In the genomic region with DNA sequence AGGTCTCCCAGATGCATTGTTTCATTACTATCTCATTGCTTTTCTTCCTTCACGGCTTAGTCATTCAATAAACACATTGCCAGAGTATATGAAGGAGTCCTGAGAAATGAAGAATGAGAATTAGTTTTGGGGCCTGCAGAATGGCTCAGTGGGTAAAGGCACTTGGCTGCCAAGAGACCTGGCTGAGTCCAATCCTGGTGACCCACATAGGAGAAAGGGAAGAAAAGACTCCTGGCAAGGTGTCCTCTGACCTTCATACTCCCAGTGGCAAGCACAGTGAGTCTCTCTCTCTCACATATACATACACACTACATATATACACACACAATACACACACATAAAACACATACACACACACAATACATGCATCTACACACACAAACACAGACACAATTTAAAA, we compare ENCODE assay signal across 8 mouse cellular contexts.
DNase-seq lines count a peak whose midpoint lies in the region; ATAC-seq and TF ChIP-seq lines count a peak whose summit lies in the region.

No protein-coding gene starts in this region.

- H3K9me3 ChIP-seq in limb, embryonic 13.5 days: no peaks in the 10 kb centered on the region

- peak overlapping the region; percentile 90 for H3K4me2 ChIP-seq in limb, embryonic 13.5 days (replicated peaks)

- intact Hi-C loops in gastrocnemius, adult 2 months (cut with DNase I): no loop called here
- intact Hi-C loops in gastrocnemius, postnatal 36 days (cut with DNase I): loop anchor here (2.0 kb wide), 1 partner anchor 69 kb away; a partner anchor contains a TSS

- no peak for TF ChIP-seq POLR2A in testis, adult 2 months (IDR thresholded peaks at IDR 0.05; ENCODE audit: control insufficient read depth, low read depth, low read length)

- TF ChIP-seq CTCF in gastrocnemius, adult 2 months (IDR thresholded peaks at IDR 0.05): no peak
- TF ChIP-seq CTCF in testis, adult 2 months (IDR thresholded peaks at IDR 0.05; ENCODE audit: control insufficient read depth, insufficient read depth, insufficient replicate concordance, low read depth, low read length): no peak

- H3K9ac ChIP-seq in limb, embryonic 13.5 days: no peak overlapping the region

- ATAC-seq in limb, embryonic 13.5 days (ENCODE audit: low FRiP score, low read depth): no peak

- 89% methylated on average over 1 of the region's 1 CpGs for WGBS in limb, embryonic 13.5 days

- peaks cover 3% of the 10 kb centered on the region for H3K4me1 ChIP-seq in testis, adult 2 months (ENCODE audit: control insufficient read depth, insufficient read depth, low read length)
- peaks cover 27% of the 10 kb centered on the region for H3K4me1 ChIP-seq in limb, embryonic 13.5 days

- peak overlapping the region; percentile 98 for H3K4me3 ChIP-seq in gastrocnemius, adult 2 months
- peak overlapping the region; percentile 64 for H3K4me3 ChIP-seq in testis, adult 2 months (ENCODE audit: control insufficient read depth, low read depth, low read length)
- 0 out of 2 replicates have a peak overlapping the region, but pooled peaks have one; percentile 94 for H3K4me3 ChIP-seq in limb, embryonic 13.5 days

- no peaks in the 10 kb centered on the region for H3K36me3 ChIP-seq in testis, adult 2 months (ENCODE audit: control insufficient read depth, insufficient read depth, low read length)
- H3K36me3 ChIP-seq in limb, embryonic 13.5 days: 0 out of 2 replicates have a peak, but pooled peaks cover 6% of the 10 kb centered on the region

- H3K27me3 ChIP-seq in testis, adult 2 months (ENCODE audit: control insufficient read depth, insufficient read depth, low read length): no peaks in the 10 kb centered on the region
- no peaks in the 10 kb centered on the region for H3K27me3 ChIP-seq in limb, embryonic 13.5 days

- no peak overlapping the region for H3K27ac ChIP-seq in gastrocnemius, adult 2 months
- H3K27ac ChIP-seq in testis, adult 2 months (ENCODE audit: control insufficient read depth, insufficient read depth, low read depth, low read length): no peak overlapping the region
- no peak overlapping the region for H3K27ac ChIP-seq in limb, embryonic 13.5 days

- no peak for DNase-seq in gastrocnemius, adult 2 months
- no peak for DNase-seq in gastrocnemius, postnatal 36 days
- DNase-seq in testis, postnatal 14 days (ENCODE audit: low spot score): no peak
- no peak for DNase-seq in right cerebral cortex, postnatal 4 days
- no peak for DNase-seq in layer of hippocampus, adult 11-12 months (ENCODE audit: low spot score)
- DNase-seq in gastrocnemius, postnatal 10 days: no peak
